Mouse (Mus musculus): ENCODE data around the gene Exoc3l.
"Not testable (repeated sequence)": the region's sequence is repeated elsewhere in the genome, so short reads cannot be mapped to it uniquely, and the experiment has no call there.

The Exoc3l gene

DNA sequence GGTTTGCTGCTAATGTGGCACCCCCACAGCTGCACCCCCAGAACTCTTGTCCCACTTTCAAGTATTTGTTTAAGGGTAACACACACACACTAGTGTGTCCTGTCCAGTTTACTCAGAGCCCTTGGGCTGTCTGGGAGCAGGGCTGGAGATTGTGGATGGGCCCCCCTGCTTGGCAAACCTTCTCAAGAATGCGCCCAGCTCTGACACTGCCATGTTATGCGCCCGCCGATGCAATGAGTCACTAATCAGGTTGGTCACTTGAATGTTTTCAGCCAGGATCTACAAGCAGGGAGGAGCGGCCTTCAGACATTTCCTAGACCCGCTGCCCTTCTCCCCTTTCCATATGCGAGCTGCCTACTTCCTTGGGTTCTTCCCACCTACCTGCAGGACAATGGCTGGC is 3.4 kb downstream of the Exoc3l start:
- DNase-seq (ENCODE audit: low spot score in 2 of 2) = no peak

DNA sequence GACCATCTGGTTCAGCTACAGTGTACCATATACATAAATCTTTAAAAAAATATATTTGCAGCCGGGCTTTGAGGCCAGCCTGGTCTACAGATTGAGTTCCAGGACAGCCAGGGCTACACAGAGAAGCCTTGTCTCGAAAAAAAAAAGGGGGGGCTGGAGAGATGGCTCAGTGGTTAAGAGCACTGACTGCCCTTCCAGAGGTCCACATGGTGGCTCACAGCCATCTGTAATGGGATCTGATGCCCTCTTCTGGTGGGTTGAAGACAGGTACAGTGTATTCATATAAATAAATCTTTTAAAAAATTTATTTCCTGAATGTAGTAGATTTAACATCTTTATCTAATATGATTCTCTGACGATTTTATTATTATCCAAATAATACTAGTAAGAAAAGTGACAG is 4.1 kb downstream of the Exoc3l start:
- DNase-seq (ENCODE audit: low spot score in 2 of 2) = not testable (repeated sequence)

DNA sequence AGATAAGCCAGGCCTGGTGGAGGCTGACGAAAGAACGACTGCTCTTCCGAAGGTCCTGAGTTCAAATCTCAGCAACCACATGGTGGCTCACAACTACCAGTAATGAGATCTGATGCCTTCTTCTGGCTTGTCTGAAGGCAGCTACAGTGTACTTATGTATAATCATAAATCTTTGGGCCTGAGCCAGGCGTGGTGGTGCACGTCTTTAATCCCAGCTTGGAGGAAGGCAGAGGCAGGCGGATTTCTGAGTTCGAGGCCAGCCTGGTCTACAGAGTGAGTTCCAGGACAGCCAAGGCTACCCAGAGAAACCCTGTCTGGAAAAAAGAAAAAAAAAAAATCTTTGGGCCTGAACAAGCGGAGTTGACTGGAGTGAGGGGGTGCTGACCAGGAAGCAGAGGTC is 4.5 kb downstream of the Exoc3l start:
- not testable (repeated sequence) for DNase-seq (ENCODE audit: low spot score in 2 of 2)

DNA sequence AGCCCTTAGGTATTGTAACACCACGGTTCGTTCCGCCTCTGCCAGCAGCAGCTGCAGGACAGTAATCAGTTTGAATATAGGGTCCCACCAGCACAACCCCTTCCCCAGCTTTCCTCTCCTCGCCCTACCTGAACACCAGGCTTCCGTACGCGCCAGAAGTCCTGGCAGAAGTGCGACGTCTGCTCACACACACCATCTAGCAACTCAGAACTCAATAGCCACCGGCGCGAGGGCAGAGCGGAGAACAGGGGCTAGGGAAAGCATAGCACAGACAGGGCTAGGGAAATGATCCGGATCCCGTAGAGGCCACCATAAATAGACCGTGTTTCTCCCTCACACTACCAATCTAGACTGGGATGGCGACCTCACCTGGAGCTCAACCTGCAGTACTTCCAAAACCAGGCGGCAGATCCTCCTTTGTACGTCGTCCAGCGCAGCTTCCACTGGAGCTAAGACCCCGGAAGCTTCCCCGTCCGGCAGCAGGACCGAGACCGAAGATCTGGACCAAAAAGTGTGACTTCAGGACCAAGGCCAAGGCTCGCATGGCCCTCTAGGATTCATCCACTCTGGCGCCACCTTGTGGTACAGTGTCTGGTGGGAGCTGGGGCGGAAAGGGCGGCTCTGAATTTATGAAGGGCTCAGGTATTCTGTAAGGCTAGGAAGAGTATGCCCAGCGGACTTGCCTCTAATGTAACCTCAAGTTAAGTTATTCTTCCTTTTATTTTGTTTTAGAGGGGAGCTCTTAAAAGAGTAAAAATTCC is 5.2 kb downstream of the Exoc3l start:
- peak; percentile 96 to 98 for DNase-seq (ENCODE audit: low spot score in 2 of 2)

DNA sequence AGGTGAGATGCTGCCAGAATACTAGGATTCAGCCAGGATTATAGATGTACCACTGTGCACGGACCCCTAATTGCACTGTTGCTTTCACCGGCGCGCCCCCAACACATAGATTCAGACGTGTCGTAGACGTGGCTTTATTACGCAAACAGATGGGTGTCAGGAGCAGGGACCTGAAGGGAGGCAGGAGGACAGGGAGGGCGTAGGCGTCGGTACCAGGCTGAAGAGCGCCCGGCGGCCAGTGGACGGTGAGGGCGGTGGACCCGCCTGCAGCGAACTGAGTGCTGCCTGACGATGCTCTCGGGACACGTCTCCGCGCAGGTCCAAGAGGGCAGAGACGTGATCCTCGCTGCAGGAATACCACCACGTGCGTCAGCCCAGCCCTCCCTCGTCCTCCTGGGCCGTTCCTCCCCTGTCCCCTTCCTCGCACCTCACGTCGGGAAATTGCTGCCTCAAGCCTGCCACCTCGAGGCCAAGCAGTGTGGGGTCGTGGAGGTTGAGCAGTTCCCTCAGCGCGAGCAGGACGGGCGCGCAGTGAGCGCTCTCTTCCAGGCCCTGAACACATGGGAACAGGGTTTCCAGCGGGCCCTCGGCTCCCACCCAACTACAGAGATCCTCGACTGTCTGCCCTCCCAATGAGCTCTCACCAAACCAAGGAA is 6.0 kb downstream of the Exoc3l start, which contains the start of gene 4931428F04Rik:
Gene 4931428F04Rik, minus strand, starts transcription at position 60 of the 656 bp plus-strand sequence.
- peak in 1 of 2 experiments; percentile 64 for DNase-seq (ENCODE audit: low spot score in 2 of 2)

DNA sequence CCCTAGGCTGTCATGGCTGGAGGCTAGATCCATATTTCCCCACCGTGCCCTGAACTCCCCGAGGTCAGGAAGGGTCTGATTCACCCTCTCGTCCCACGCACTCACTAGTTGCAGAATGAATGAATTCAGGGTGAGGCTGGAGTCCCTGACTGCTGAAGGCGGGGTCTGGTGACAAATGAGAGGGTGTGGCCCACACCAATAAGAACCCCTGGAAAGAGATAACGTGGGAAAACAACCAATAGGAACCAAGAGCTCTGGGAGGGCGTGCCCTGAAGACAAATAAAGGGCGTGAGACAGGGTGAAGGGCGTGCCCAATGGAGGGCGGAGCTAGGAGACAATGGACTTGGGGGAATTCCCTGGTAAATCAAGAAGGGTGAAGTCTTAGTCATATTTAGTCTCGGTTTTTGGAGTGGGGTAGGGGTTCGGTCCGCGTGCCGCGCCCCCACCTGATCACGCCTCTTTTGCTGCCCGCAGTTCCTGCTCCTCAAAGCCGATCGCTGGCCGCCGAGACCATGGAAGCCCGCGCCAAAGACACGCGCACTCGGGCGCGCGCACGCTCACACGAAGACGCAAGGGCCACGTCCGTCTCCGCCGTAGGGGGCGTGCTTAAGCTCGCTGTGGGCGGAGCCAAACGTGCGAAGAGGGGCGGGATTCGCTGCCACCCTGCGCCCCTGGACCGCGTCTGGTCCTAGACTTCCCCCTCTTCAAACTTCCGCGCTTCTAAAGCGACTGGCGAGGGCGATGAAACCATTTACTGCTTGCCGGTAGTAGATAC is 6.8 kb downstream of the Exoc3l start:
- DNase-seq (ENCODE audit: low spot score in 2 of 2) = peak; percentile 81 to 94

DNA sequence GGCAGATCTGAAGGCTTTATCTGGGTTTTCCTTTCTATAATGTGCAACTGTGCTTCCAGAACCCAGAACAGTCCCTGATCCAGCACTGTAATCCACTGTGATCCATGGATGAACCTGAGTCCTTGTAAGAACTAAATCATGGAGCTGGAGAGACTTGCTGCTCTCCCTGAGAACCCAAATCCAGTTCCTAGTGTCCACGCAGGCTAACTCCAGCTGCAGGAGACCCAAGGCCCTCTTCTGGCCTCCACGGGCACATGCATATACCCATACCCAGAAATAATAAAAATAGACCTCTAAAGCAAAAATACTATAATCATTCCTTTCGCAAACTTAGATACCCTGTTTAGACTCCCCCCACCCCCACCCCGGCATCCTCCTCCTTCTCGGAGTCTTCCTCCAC is 7.7 kb downstream of the Exoc3l start:
- no peak for DNase-seq (ENCODE audit: low spot score in 2 of 2)

DNA sequence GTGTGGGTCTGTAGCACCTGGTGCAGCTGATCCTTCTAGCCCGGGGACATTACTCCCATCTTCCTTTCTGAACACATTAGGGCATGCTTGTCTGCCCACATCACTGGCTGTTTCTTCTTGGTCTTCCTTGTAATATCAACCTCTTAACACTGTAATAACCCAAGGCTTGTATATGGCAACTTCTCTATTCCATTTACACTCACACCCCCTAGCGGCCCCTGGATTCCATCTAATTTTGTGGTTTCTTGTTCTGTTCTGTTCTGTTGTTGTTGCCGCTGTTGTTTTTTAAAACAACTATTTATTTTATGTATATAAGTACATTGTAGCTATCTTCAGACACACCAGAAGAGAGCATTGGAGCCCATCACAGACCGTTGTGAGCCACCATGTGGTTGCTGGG is 9.0 kb downstream of the Exoc3l start:
- no peak for DNase-seq (ENCODE audit: low spot score in 2 of 2)

DNA sequence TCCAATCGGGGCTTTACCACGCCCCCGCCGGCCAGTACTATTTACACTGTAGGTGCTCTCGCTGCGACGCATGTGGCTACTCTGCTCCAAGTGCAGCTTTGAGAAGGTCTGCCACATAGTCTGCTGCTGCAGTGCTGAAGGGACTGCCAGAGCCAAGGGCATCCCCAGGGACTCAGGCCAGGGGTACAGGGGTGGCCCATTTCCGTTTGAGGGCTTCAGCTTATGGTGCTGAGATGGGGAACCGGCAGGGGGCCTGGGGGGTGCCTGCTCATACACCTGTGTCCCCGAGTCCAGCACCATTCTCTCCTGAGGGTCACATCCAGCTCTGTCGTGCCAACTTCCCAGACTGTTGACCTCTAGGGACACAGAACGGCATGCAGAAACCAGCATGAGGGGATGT is 10.4 kb downstream of the Exoc3l start:
- DNase-seq (ENCODE audit: low spot score in 2 of 2) = no peak

DNA sequence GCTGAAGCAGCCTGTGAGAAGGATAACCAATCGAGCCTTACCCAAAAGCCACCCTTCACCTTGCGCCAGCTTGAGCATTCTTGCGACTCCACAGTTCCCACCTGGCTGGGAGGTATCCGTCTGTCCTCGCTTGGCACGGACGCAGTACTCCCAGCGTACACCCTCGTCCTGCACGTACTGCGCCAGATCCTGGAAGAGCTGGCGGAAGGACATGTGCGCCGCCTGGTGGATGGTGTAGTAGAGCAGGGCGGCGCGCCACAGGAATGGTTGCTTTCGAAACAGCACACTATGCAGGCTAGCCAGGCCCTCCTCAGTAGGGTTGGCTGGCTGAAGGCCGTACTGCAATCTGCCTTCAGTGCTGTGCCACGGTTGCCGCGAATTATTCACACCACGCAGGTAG is 12.8 kb downstream of the Exoc3l start:
- peak in 1 of 2 experiments; percentile 78 for DNase-seq (ENCODE audit: low spot score in 2 of 2)

DNA sequence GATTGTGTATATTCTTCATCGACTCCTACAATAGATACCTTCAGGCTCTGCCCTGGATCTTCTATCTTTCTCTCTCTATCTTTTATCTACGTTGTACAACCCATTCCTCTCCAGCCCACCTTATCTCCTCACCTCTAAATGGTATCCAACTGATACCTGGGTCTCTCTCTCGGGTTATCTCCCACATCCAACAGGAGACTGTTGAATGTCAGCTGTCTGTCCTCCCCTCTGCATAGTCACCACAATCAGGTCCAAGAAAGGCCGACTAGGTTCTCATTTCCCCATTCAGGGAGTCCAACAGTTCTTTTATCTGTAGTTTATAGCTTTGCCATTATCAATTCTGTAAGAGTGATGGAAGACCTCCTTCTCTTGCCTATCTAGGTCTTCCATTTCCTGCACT is 13.7 kb downstream of the Exoc3l start:
- DNase-seq (ENCODE audit: low spot score in 2 of 2) = no peak

DNA sequence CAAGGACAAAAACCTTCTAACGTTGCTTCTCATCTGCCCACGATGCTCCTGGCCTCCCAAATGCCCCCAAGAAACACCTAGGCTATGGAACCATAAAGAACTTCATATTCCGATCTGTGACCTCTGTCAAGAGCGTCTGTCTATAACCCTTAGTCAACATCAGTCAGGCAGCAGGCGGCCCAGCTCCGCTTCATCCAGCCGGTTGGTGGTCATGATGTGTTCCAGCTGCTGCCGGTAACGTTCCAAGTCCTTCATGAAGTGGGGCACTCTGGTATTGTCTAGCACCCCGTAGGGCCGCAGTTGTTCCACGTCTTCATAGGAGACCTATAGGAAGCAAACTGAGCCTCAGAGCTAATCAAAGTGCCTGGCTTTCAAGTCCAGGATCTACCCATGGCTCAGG is 14.1 kb downstream of the Exoc3l start:
- DNase-seq (ENCODE audit: low spot score in 2 of 2) = no peak

DNA sequence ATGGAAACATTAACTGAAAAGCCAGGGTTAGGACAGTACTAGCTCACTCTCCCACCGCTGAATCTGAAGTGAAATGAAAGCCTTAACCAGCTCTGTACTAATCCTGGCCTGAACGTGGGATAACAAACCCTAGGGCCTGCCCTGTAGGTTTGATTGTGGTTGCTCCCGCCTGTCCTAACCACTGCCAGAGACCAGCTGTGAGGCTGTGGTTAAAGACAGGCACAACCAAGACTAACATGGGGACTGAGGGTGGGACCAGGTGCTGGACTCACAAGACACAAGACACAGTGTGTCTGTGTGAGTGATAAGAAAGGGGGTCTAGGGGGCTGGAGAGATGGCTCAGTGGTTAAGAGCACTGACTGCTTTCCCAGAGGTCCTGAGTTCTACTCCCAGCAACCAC is 15.3 kb downstream of the Exoc3l start:
- no peak for DNase-seq (ENCODE audit: low spot score in 2 of 2)

DNA sequence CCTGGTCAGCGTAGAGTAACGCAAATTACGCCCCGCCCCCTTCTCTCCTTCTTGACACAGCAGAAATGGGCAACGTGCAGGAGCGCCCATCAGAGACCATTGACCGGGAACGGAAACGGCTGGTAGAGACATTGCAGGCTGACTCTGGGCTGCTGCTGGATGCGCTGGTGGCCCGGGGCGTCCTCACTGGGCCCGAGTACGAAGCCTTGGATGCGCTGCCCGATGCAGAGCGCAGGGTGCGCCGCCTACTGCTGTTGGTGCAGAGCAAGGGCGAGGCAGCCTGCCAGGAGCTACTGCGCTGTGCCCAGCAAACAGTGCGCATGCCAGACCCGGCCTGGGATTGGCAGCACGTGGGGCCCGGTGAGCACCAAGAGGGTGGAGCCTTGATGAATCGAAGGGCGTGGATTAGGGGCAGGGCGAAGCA is 17.0 kb downstream of the Exoc3l start:
- DNase-seq (ENCODE audit: low spot score in 2 of 2) = peak in 1 of 2 experiments; percentile 67

DNA sequence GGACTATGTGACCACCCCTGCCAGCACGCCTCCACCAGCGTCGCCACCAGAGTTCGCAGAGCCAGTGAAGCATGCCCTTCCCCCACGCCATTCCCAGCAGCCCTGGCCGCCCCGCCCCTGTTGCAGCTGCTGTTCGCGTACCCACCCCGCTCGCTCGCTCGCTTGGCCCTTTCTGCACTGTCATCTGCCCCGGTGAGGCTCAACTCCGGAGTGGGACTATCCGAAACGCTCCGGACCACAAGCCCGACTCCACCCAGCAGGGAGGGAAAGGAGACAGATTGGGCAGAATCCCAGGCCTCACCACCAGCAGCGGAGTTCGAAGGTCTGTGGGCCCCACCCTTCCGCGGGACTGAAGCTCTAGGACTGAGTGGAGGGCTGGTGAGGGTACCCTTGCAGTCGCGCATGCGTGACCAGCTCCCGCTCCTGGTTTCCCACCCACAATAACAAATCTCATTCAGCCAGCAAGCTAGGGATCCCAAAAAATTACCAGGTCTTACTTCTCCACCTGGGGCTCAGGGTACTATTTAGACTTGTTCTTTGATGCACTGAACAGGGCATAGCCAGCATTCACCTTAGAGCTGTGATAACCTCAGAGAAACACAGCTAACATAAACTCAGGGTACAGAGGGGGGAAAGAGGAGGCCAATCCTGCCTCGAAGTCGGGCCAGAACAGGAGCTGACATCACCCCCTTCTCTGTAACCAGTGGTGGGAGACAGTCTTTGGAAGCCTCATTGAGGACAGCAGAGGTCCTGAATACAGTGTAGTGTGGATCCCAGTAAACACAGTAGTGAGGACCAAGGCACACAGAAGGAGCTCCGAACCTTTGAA is 19.4 kb downstream of the Exoc3l start:
- peak in 1 of 2 experiments; percentile 50 for DNase-seq (ENCODE audit: low spot score in 2 of 2)

DNA sequence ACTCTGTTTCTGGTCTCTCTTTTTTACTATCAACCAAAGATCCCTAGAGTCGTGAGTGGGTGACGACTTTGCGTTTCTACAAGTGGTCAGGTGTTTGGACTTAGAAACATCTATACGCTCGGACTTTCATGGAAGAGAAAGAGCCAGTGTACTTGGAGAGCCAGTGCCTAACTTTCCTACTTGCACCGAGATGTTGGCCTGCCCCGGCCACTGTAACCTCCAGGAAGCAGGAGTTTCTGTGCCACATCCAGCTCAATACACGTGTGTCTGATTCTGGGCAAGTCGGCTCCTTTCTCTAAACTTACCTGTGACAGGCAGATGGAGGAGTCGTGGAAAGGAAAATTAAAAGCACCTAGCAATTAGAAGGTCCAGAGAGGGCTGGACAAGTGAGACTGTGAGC is 20.1 kb downstream of the Exoc3l start, which contains the start of gene Nol3:
Gene Nol3, plus strand, starts transcription at position 301 of the 400 bp plus-strand sequence.
- no peak for DNase-seq (ENCODE audit: low spot score in 2 of 2)

DNA sequence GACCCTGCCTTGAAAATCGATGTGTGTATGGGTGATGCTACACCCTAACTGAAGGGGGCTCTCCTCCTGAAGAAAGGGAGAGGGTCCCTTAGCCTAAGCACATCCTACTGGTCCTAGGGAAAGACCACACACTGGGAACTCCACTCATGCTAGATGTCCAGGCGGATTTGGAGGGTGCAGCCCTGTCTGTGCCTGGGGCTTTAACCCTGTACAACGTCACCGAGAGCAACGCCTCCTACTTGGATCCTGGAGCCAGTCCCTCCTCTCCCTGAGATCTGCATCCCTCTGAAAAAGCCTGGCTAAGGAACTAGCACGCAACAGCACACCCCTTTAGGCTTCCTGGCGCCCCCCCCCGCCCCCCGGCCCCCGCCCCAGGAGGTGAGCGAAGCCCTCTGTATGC is 20.5 kb downstream of the Exoc3l start:
- no peak for DNase-seq (ENCODE audit: low spot score in 2 of 2)

DNA sequence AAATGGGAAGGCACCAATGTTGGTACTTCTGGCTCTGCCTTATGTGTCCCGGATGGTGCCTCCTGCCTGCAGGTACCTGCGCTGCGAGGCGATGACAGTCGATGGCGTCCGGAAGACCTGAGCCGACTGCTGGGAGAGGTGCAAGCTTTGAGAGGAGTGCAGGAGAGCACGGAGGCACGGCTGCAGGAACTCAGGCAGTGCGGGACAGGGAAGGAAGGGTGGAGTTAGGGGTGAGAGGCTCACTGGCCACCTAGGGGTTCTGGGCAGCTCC is 25.1 kb downstream of the Exoc3l start:
- no peak for DNase-seq (ENCODE audit: low spot score in 2 of 2)

DNA sequence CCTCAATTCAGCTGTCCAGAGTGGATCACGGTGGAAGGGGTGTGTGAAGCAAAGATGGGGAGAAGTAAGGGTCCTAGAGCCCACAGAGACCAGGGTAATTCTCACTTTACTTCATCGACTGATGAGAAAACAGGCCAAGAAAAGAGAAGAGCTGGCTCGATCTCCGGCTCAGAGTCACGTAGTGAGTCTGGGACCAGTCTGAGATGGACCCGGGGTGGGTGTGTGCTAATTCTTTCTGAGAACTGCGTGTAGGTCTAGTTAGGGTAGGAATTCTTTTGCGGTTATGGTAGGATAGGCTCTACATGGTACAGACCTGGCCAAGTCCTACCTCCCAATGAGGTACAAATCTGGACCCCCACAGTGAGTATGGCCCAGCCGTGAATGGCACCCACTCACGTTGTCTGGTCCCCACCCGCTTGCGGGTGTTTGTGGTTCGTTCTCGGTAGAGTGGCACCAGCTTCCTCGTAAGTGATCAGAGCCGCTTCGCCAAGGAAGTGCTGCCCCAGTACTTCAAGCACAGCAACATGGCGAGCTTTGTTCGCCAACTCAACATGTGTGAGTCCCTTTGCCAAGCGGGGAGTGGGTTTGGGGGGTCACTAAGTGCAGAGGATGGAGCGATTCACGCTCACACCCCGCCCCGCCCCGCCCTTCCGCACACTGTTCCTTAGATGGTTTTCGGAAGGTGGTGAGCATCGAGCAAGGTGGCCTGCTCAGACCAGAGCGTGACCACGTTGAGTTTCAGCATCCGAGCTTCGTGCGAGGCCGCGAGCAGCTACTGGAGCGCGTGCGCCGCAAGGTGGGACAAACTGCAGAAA is 25.6 kb downstream of the Exoc3l start:
- no peak for DNase-seq (ENCODE audit: low spot score in 2 of 2)

DNA sequence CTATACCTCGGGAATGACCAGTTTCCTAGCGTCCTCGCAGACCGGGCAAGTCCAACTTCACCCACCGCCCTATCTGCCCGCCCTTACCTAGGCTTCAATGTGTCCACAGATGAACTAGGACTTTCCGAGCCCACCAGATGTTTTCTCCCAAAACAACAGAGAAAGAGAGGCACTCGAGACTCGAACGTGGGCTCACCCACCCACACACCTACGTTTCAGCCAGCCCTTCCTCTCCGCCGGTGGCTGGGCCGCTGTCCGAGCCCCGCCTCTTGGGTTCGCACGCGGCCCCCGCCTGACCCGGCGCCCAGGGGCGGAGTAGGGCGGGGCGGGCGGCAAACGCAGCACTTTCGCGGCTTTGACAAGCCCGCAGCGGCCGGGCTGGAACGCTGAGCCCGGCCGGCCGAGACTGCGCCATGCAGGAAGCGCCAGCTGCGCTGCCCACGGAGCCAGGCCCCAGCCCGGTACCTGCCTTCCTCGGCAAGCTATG is 26.4 kb downstream of the Exoc3l start, which contains the start of gene Hsf4:
Gene Hsf4, plus strand, starts transcription at position 341 of the 487 bp plus-strand sequence.
- peak in 1 of 2 experiments; percentile 40 for DNase-seq (ENCODE audit: low spot score in 2 of 2)

DNA sequence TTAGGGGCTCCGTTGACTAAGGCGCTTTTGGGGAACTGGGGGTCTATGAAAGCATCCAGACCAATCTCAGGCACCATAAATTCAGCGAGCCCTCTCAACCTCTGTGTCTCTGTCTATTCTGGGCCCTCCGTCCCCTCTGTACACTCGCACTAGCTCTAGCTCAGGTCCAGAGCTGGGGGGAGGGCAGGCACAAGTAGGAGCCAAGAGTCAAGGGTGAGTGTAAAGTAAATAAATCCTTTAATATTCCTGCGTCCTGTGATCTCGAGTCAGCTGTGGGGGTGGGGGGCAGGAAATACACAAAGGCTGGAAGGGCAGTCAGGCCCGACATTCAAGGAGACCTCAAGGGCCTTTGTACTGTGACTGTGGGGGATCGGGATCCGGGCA is 26.8 kb downstream of the Exoc3l start:
- no peak for DNase-seq (ENCODE audit: low spot score in 2 of 2)
